7 mouse cellular contexts compared by ENCODE assay signal in the genomic region with DNA sequence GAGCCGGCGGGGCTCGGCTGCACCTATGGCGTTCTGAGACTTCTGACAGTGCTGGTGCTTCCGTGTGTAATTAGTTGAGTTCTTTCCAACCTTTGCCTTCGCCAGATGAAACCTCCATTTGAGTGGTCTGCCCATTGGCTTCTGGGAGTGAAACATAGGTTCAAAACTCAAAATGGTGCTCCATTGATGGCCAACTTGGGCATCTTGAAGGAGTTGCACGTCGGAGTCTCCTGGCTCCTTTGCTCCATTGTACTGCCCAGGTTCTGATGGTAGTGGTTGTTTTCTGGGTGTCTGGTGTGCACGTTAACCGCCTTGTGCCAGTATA. TPM values are rescaled to one million over a fixed set of nuclear protein-coding genes. Genes with fewer than 3 reads are reported as not detected.
A peak's percentile ranks its signal among the peaks of the same experiment; 100 is the strongest.
DNase-seq lines count a peak whose midpoint lies in the region; ATAC-seq and TF ChIP-seq lines count a peak whose summit lies in the region.

No protein-coding gene starts in this region.

- no peak overlapping the region for H3K27ac ChIP-seq in lung, postnatal 0 days (ENCODE audit: low read length)
- H3K27ac ChIP-seq in forebrain, embryonic 10.5 days, result peak overlapping the region; percentile 98
- H3K27ac ChIP-seq in limb, embryonic 11.5 days (replicated peaks; ENCODE audit: low read depth, low read length), result no peak overlapping the region; the same call in 1 of the 2 replicates
- H3K27ac ChIP-seq in olfactory bulb, adult 2 months (ENCODE audit: insufficient read depth, low read depth, low read length), result no peak overlapping the region

- no peak for ATAC-seq in lung, postnatal 0 days
- no peak for ATAC-seq in limb, embryonic 11.5 days (ENCODE audit: insufficient number of reproducible peaks, low FRiP score, low TSS enrichment, low read depth)

- no peak for TF ChIP-seq CTCF in lung, postnatal 0 days (IDR thresholded peaks at IDR 0.05)
- no peak for TF ChIP-seq CTCF in olfactory bulb, adult 2 months (IDR thresholded peaks at IDR 0.05; ENCODE audit: insufficient read depth, low read depth, low read length)

- DNase-seq in lung, postnatal 0 days (ENCODE audit: low spot score), result no peak
- DNase-seq in lung, postnatal 4 days, result no peak
- no peak for DNase-seq in forebrain, embryonic 10.5 days (ENCODE audit: extremely low spot score, low spot score)
- DNase-seq in limb, embryonic 11.5 days (ENCODE audit: low spot score), result no peak
- DNase-seq in thymus, postnatal 0 days (ENCODE audit: low spot score), result no peak
- DNase-seq in ovary, postnatal 10 days (ENCODE audit: low spot score), result no peak

- TF ChIP-seq POLR2A in olfactory bulb, adult 2 months (IDR thresholded peaks at IDR 0.05; ENCODE audit: insufficient read depth, low read depth, low read length), result no peak

- peak overlapping the region; percentile 88 for H3K9ac ChIP-seq in lung, postnatal 0 days (replicated peaks; ENCODE audit: low read depth)
- H3K9ac ChIP-seq in limb, embryonic 11.5 days (ENCODE audit: low read length), result peak overlapping the region; percentile 95

- WGBS in lung, postnatal 0 days, result 11% methylated on average over 10 of the region's 10 CpGs
- WGBS in forebrain, embryonic 10.5 days, result 5% methylated on average over 10 of the region's 10 CpGs
- 9% methylated on average over 10 of the region's 10 CpGs for WGBS in limb, embryonic 11.5 days
- WGBS in olfactory bulb, adult 2 months, result 9% methylated on average over 10 of the region's 10 CpGs

- H3K36me3 ChIP-seq in lung, postnatal 0 days (ENCODE audit: insufficient read depth, low read length), result no peaks in the 10 kb centered on the region
- H3K36me3 ChIP-seq in forebrain, embryonic 10.5 days (replicated peaks), result no peaks in the 10 kb centered on the region
- H3K36me3 ChIP-seq in limb, embryonic 11.5 days (ENCODE audit: control insufficient read depth, insufficient read depth, low read length), result no peaks in the 10 kb centered on the region

- H3K9me3 ChIP-seq in lung, postnatal 0 days (ENCODE audit: low read length), result no peaks in the 10 kb centered on the region
- no peaks in the 10 kb centered on the region for H3K9me3 ChIP-seq in forebrain, embryonic 10.5 days
- H3K9me3 ChIP-seq in limb, embryonic 11.5 days (ENCODE audit: control insufficient read depth, low read length), result no peaks in the 10 kb centered on the region

- no peak for TF ChIP-seq EP300 in lung, postnatal 0 days (IDR thresholded peaks at IDR 0.05)

- H3K4me3 ChIP-seq in lung, postnatal 0 days (ENCODE audit: low read depth, low read length), result peak overlapping the region; percentile 92
- peak overlapping the region; percentile 92 for H3K4me3 ChIP-seq in forebrain, embryonic 10.5 days
- peak overlapping the region; percentile 81 for H3K4me3 ChIP-seq in limb, embryonic 11.5 days (ENCODE audit: low read depth, low read length)
- peak overlapping the region; percentile 98 for H3K4me3 ChIP-seq in olfactory bulb, adult 2 months (ENCODE audit: insufficient read depth, low read depth, low read length)

- no peaks in the 10 kb centered on the region for H3K27me3 ChIP-seq in lung, postnatal 0 days (replicated peaks; ENCODE audit: insufficient read depth, low read length)
- H3K27me3 ChIP-seq in forebrain, embryonic 10.5 days (ENCODE audit: poor library complexity, severe bottlenecking), result peaks cover 20% of the 10 kb centered on the region
- no peaks in the 10 kb centered on the region for H3K27me3 ChIP-seq in limb, embryonic 11.5 days (ENCODE audit: control insufficient read depth, insufficient read depth, low read length)

- H3K4me1 ChIP-seq in lung, postnatal 0 days (ENCODE audit: insufficient read depth, low read depth, low read length), result peaks cover 12% of the 10 kb centered on the region; the same call in 1 of the 2 replicates
- peaks cover 54% of the 10 kb centered on the region for H3K4me1 ChIP-seq in forebrain, embryonic 10.5 days
- H3K4me1 ChIP-seq in limb, embryonic 11.5 days (ENCODE audit: control insufficient read depth, insufficient read depth, low read length), result no peaks in the 10 kb centered on the region
- H3K4me1 ChIP-seq in olfactory bulb, adult 2 months (ENCODE audit: control insufficient read depth, insufficient read depth, low read length), result peaks cover 6% of the 10 kb centered on the region; the same call in 1 of the 2 replicates

- H3K4me2 ChIP-seq in lung, postnatal 0 days (replicated peaks; ENCODE audit: low read depth, low read length), result peak overlapping the region; percentile 97
- H3K4me2 ChIP-seq in limb, embryonic 11.5 days (ENCODE audit: low read depth, severe bottlenecking), result peak overlapping the region; percentile 58

RNA-seq across cellular contexts. Expression of gene Tnrc6c, which starts 1.9 kb away (rescaled TPM):
- 8.9 and 9.8 TPM in 2 replicates for polyA plus RNA-seq in lung, postnatal 0 days (2015; fragmentation: Nextera tagmentation; extraction: Ambion mirVana)
- polyA plus RNA-seq in forebrain, embryonic 10.5 days (2016; fragmentation: Nextera tagmentation; extraction: Ambion mirVana), result 11.3 and 12.0 TPM in 2 replicates
- polyA plus RNA-seq in limb, embryonic 11.5 days (2014; fragmentation: Nextera tagmentation; extraction: Ambion mirVana), result 16.1 and 16.5 TPM in 2 replicates
- polyA plus RNA-seq in olfactory bulb, adult 2 months (2012; ENCODE audit: insufficient read depth, insufficient read length, low replicate concordance, missing spikeins), result not detected in 2 replicates
- 13.2 and 18.7 TPM in 2 replicates for polyA plus RNA-seq in thymus, postnatal 0 days (2015; fragmentation: Nextera tagmentation; extraction: Ambion mirVana)
